ENCODE assay signal across 22 mouse cellular contexts in the genomic region with DNA sequence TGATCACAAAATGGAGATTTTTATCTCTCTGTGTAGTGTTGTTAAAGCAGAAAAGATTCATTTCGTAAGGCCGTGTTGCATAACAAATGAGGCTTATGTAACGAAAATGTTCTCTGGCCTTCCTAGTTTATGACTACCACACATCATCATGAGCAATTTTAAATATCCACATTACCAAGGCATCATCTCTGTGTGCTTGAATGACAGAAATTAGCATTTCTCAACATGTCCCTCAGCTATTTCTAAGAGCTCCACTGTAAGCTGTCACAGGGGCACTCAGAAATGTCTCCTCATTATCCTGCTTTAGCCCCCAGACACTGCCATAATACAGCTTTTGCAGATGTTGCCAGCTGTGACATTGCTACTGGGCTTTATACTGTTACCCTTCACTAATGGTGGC.
DNase-seq lines count a peak whose midpoint lies in the region; ATAC-seq and TF ChIP-seq lines count a peak whose summit lies in the region.
"Had no signal": no experiment of that assay in that cellular context is flagged by ENCODE, and none has a peak within 500 bp of the region (broad histone marks: within the 10 kb centered on the region; RNA-seq: fewer than 3 reads in every experiment).

No protein-coding gene starts in this region.

- no peak for TF ChIP-seq CTCF in lung, postnatal 0 days (IDR thresholded peaks at IDR 0.05)
- no peak for TF ChIP-seq CTCF in lung, adult 2 months (IDR thresholded peaks at IDR 0.05; ENCODE audit: insufficient read depth, low read length)
- TF ChIP-seq CTCF in cerebellum, adult 2 months (IDR thresholded peaks at IDR 0.05; ENCODE audit: borderline replicate concordance, insufficient read depth, low read depth, low read length), result no peak

- no peak for TF ChIP-seq EP300 in lung, postnatal 0 days (IDR thresholded peaks at IDR 0.05)

- peak; percentile 55; the same call in 1 of the 2 replicates for ATAC-seq in frontal cortex, adult (ENCODE audit: low TSS enrichment)
- ATAC-seq in lung, embryonic 15.5 days (ENCODE audit: borderline replicate concordance, extremely low read depth, low FRiP score, low TSS enrichment), result 0 out of 2 replicates have a peak, but pooled peaks have one; percentile 35
- peak; percentile 87 for ATAC-seq in lung, postnatal 0 days
- ATAC-seq: activated CD4-positive, CD25-positive, alpha-beta regulatory T cell, adult 4 months; forebrain, embryonic 14.5 days; forebrain, embryonic 16.5 days; Patski had no signal

- H3K36me3 ChIP-seq in lung, embryonic 15.5 days, result no peaks in the 10 kb centered on the region
- H3K36me3 ChIP-seq in lung, postnatal 0 days (ENCODE audit: insufficient read depth, low read length), result no peaks in the 10 kb centered on the region
- H3K36me3 ChIP-seq: embryonic facial prominence, embryonic 10.5 days; embryonic facial prominence, embryonic 12.5 days had no signal

- no peak overlapping the region; the same call in 1 of the 2 replicates for H3K27ac ChIP-seq in lung, embryonic 15.5 days
- H3K27ac ChIP-seq in lung, postnatal 0 days (ENCODE audit: low read length), result no peak overlapping the region
- H3K27ac ChIP-seq in cerebellum, adult 2 months (ENCODE audit: insufficient read depth, low read length), result no peak overlapping the region
- H3K27ac ChIP-seq: embryonic facial prominence, embryonic 10.5 days; embryonic facial prominence, embryonic 12.5 days had no signal

- H3K4me3 ChIP-seq in lung, embryonic 15.5 days, result no peak overlapping the region
- no peak overlapping the region for H3K4me3 ChIP-seq in lung, postnatal 0 days (ENCODE audit: low read depth, low read length)
- no peak overlapping the region for H3K4me3 ChIP-seq in lung, adult 2 months (replicated peaks; ENCODE audit: extremely low read depth, low read depth, low read length)
- no peak overlapping the region for H3K4me3 ChIP-seq in cerebellum, adult 2 months (replicated peaks; ENCODE audit: insufficient read depth, low read depth, low read length)
- H3K4me3 ChIP-seq: embryonic facial prominence, embryonic 10.5 days; embryonic facial prominence, embryonic 12.5 days had no signal

- no peaks in the 10 kb centered on the region for H3K27me3 ChIP-seq in lung, embryonic 15.5 days
- no peaks in the 10 kb centered on the region for H3K27me3 ChIP-seq in lung, postnatal 0 days (replicated peaks; ENCODE audit: insufficient read depth, low read length)
- H3K27me3 ChIP-seq in cerebellum, adult 2 months (ENCODE audit: control insufficient read depth, insufficient read depth, low read length), result no peaks in the 10 kb centered on the region
- H3K27me3 ChIP-seq: embryonic facial prominence, embryonic 12.5 days had no signal

- no peak for DNase-seq in frontal cortex, postnatal 14 days (ENCODE audit: low spot score in 2 of 2)
- DNase-seq in lung, postnatal 36 days, result no peak
- DNase-seq in lung, postnatal 0 days (ENCODE audit: low spot score), result peak; percentile 70
- no peak for DNase-seq in lung, adult 2 months
- peak; percentile 8 for DNase-seq in adipocyte (ENCODE audit: low spot score)
- no peak for DNase-seq in cerebellum, adult 2 months
- DNase-seq: adrenal gland, adult 2 months; adrenal gland, postnatal 10 days; adrenal gland, postnatal 25 days; cerebellum, adult 11 months; cerebellum, adult 18-20 months; cerebellum, adult 9-10 months; cerebellum, postnatal 10 days; cerebellum, postnatal 25 days had no signal

- no peak overlapping the region for H3K4me2 ChIP-seq in lung, embryonic 15.5 days
- no peak overlapping the region for H3K4me2 ChIP-seq in lung, postnatal 0 days (replicated peaks; ENCODE audit: low read depth, low read length)
- H3K4me2 ChIP-seq: embryonic facial prominence, embryonic 12.5 days had no signal

- TF ChIP-seq POLR2A in lung, adult 2 months (IDR thresholded peaks at IDR 0.05; ENCODE audit: borderline replicate concordance, extremely low read depth, low read depth, low read length), result no peak
- TF ChIP-seq POLR2A in cerebellum, adult 2 months (IDR thresholded peaks at IDR 0.05; ENCODE audit: borderline replicate concordance, insufficient read depth, low read length), result no peak

- H3K4me1 ChIP-seq in lung, embryonic 15.5 days, result no peaks in the 10 kb centered on the region
- no peaks in the 10 kb centered on the region for H3K4me1 ChIP-seq in lung, postnatal 0 days (ENCODE audit: insufficient read depth, low read depth, low read length)
- no peaks in the 10 kb centered on the region for H3K4me1 ChIP-seq in lung, adult 2 months (ENCODE audit: control insufficient read depth, insufficient read depth, low read length)
- H3K4me1 ChIP-seq in cerebellum, adult 2 months (ENCODE audit: control insufficient read depth, insufficient read depth, low read length), result no peaks in the 10 kb centered on the region
- H3K4me1 ChIP-seq: embryonic facial prominence, embryonic 10.5 days; embryonic facial prominence, embryonic 12.5 days had no signal

- WGBS in lung, embryonic 15.5 days, result 56% methylated on average over 3 of the region's 3 CpGs
- 64% methylated on average over 3 of the region's 3 CpGs for WGBS in lung, postnatal 0 days
- 73% methylated on average over 3 of the region's 3 CpGs for WGBS in lung, adult 2 months
- 98% methylated on average over 3 of the region's 3 CpGs for WGBS in cerebellum, adult 2 months

- no peaks in the 10 kb centered on the region for H3K9me3 ChIP-seq in lung, embryonic 15.5 days
- no peaks in the 10 kb centered on the region for H3K9me3 ChIP-seq in lung, postnatal 0 days (ENCODE audit: low read length)
- H3K9me3 ChIP-seq: embryonic facial prominence, embryonic 10.5 days; embryonic facial prominence, embryonic 12.5 days had no signal

- H3K9ac ChIP-seq in lung, embryonic 15.5 days, result no peak overlapping the region
- no peak overlapping the region for H3K9ac ChIP-seq in lung, postnatal 0 days (replicated peaks; ENCODE audit: low read depth)
- H3K9ac ChIP-seq: embryonic facial prominence, embryonic 12.5 days had no signal

Comparison
In these comparisons a context has a peak if more than half of its experiments do, and no peak if none do; other contexts are left out.
1. DNase-seq: peak in lung, postnatal 0 days (single experiment) and adipocyte (single experiment); none in frontal cortex, postnatal 14 days (0 of 2), lung, postnatal 36 days (single experiment), lung, adult 2 months (single experiment) and cerebellum, adult 2 months (0 of 2).
2. ATAC-seq: peak in every context shown above with its lines; median percentile 87 in lung, postnatal 0 days; 55 in frontal cortex, adult; 35 in lung, embryonic 15.5 days.